Mouse (Mus musculus) spleen, adult 2 months (tissue): Measurements from ENCODE around the gene 2900026A02Rik.

Experiments
- CTCF ChIP-seq: fragments of 200-500 bp; IDR thresholded peaks from 2 replicates; pipeline ENCODE4 v1.5.1; 2011; ENCODE audit warnings: mild to moderate bottlenecking, inconsistent platforms; ENCODE audit not compliant: insufficient read depth, insufficient read length, insufficient replicate concordance; ENCODE audit errors: extremely low read depth
- POLR2A ChIP-seq: fragments of 200-500 bp; IDR thresholded peaks from 2 replicates; pipeline ENCODE4 v1.6.1; 2011; ENCODE audit warnings: low read depth, low read length, inconsistent platforms

DNA sequence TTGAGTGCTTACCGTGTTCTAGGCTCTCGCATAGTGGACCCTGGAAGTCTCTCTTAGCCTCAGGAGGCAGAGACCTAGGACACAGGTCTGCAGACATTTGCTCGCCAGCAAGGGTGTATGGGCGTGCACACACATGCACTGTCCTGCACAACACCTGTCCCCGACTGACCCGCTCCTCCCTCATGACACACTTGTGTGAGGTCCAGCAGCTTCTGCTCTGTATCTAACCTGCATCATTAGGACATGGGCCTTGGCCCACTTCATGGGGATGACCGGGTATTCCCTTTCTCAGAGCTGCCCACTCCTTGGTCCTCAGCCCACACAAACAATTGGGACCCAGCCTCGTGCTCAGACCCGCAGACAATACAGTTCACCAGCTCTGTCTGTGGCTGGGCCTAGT is 140.0 kb downstream of the 2900026A02Rik start:
- TF ChIP-seq CTCF = no peak
- TF ChIP-seq POLR2A = no peak
